Mouse (Mus musculus): Measurements from ENCODE around the gene Cds2.
"Not testable (repeated sequence)": the region's sequence is repeated elsewhere in the genome, so short reads cannot be mapped to it uniquely, and the experiment has no call there.

DNA sequence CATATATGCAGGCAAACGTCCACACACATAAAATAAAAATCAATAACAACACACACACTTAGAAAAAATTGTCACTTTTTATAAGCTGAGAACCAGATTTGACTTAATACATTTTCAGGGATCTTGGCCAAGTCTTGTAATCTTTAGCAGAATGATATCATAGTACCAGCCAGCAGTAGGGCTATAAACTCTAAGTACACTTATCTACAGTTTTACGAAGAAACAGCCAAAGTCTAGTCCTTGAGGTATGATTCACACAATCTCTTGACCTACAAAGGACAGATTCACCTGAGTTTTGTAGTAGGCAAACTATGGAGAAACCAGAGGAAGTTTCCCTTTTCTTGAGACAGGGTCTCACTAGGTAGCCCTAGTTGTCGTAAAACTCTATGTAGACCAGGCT, 23.5 kb upstream of the Cds2 start:
- TF ChIP-seq CTCF, POLR2A (IDR thresholded peaks at IDR 0.05; ENCODE audit: insufficient read depth, low read depth, low read length): not testable (repeated sequence)

Measured in olfactory bulb, adult 2 months (tissue).